ENCODE assay signal across 8 mouse cellular contexts in genomic region chr5:135489695-135490294, GRCm38 (mm10). TPM values are rescaled to one million over a fixed set of nuclear protein-coding genes. Genes with fewer than 3 reads are reported as not detected.
DNase-seq lines count a peak whose midpoint lies in the region; ATAC-seq and TF ChIP-seq lines count a peak whose summit lies in the region.

No protein-coding gene starts in this region.

- intact Hi-C loops in heart, postnatal 14 days (cut with DNase I) = loop anchor here (5.0 kb wide), 1 partner anchor 32 kb away; no protein-coding TSS in a partner anchor

- no peaks in the 10 kb centered on the region for H3K9me3 ChIP-seq in heart, embryonic 14.5 days (ENCODE audit: control insufficient read depth, low read length)
- no peaks in the 10 kb centered on the region for H3K9me3 ChIP-seq in heart, postnatal 0 days (replicated peaks; ENCODE audit: control insufficient read depth, low read length)
- H3K9me3 ChIP-seq in midbrain, embryonic 10.5 days (replicated peaks) = no peaks in the 10 kb centered on the region

- TF ChIP-seq CTCF in bone marrow, adult 2 months (IDR thresholded peaks at IDR 0.05; ENCODE audit: control insufficient read depth, insufficient read depth, low read length) = no peak
- TF ChIP-seq CTCF in heart, postnatal 0 days (IDR thresholded peaks at IDR 0.05; ENCODE audit: low read depth) = no peak

- no peak for TF ChIP-seq POLR2A in bone marrow, adult 2 months (IDR thresholded peaks at IDR 0.05; ENCODE audit: borderline replicate concordance, control insufficient read depth, low read depth, low read length)

- DNase-seq in heart, postnatal 14 days = no peak
- DNase-seq in heart, postnatal 0 days (ENCODE audit: low spot score) = no peak
- no peak for DNase-seq in midbrain, embryonic 10.5 days (ENCODE audit: low spot score)
- no peak for DNase-seq in adrenal gland, adult 2 months
- no peak for DNase-seq in gastrocnemius, adult 18-20 months (ENCODE audit: low spot score)
- DNase-seq in embryo, embryonic 11 days = no peak

- peaks cover 14 to 15% of the 10 kb centered on the region in 2 experiments for H3K4me1 ChIP-seq in heart, embryonic 14.5 days (ENCODE audit: control insufficient read depth in 2 of 2, insufficient read depth in 2 of 2, low read length in 2 of 2)
- no peaks in the 10 kb centered on the region; the same call in 1 of the 2 replicates for H3K4me1 ChIP-seq in bone marrow, adult 2 months (ENCODE audit: control insufficient read depth, insufficient read depth, low read length)
- peaks cover 12% of the 10 kb centered on the region for H3K4me1 ChIP-seq in heart, postnatal 0 days (ENCODE audit: control insufficient read depth, insufficient read depth)
- peaks cover 48% of the 10 kb centered on the region for H3K4me1 ChIP-seq in midbrain, embryonic 10.5 days

- no peaks in the 10 kb centered on the region for H3K36me3 ChIP-seq in heart, embryonic 14.5 days (ENCODE audit: control insufficient read depth, insufficient read depth, low read length)
- no peaks in the 10 kb centered on the region for H3K36me3 ChIP-seq in heart, postnatal 0 days (replicated peaks; ENCODE audit: control insufficient read depth, insufficient read depth, low read length)
- peaks cover 24% of the 10 kb centered on the region for H3K36me3 ChIP-seq in midbrain, embryonic 10.5 days

- no peak for TF ChIP-seq EP300 in heart, postnatal 0 days (IDR thresholded peaks at IDR 0.05; ENCODE audit: low read depth)

- no peak for ATAC-seq in heart, embryonic 14.5 days (ENCODE audit: insufficient number of reproducible peaks, insufficient read depth, low FRiP score, low read depth)
- no peak for ATAC-seq in heart, postnatal 0 days (ENCODE audit: insufficient read depth, low read depth)

- peak overlapping the region; percentile 96 for H3K4me2 ChIP-seq in heart, embryonic 14.5 days (ENCODE audit: low read length)
- H3K4me2 ChIP-seq in heart, postnatal 0 days (ENCODE audit: low read depth, low read length) = peak overlapping the region; percentile 83

- peak overlapping the region; percentile 71 to 77 for H3K4me3 ChIP-seq in heart, embryonic 14.5 days (ENCODE audit: control insufficient read depth in 1 of 2, insufficient read depth in 1 of 2, low read depth in 1 of 2, low read length in 2 of 2)
- H3K4me3 ChIP-seq in bone marrow, adult 2 months (replicated peaks; ENCODE audit: control insufficient read depth, low read depth, low read length) = peak overlapping the region; percentile 74
- H3K4me3 ChIP-seq in heart, postnatal 0 days (ENCODE audit: low read depth, low read length) = peak overlapping the region; percentile 66
- H3K4me3 ChIP-seq in midbrain, embryonic 10.5 days = peak overlapping the region; percentile 68

- WGBS in heart, embryonic 14.5 days = 9% methylated on average over 13 of the region's 14 CpGs
- WGBS in bone marrow, adult 2 months = 41% methylated on average over 14 of the region's 14 CpGs
- 16% methylated on average over 14 of the region's 14 CpGs for WGBS in heart, postnatal 0 days
- 2% methylated on average over 14 of the region's 14 CpGs for WGBS in midbrain, embryonic 10.5 days

- peak overlapping the region in 1 of 2 experiments; percentile 77; a peak in 2 of 4 replicates for H3K27ac ChIP-seq in heart, embryonic 14.5 days (replicated peaks in 1 of 2; ENCODE audit: control insufficient read depth in 1 of 2, insufficient read depth in 1 of 2, low read depth in 2 of 2, low read length in 2 of 2)
- H3K27ac ChIP-seq in bone marrow, adult 2 months (ENCODE audit: control insufficient read depth, insufficient read depth, low read depth, low read length, poor library complexity) = no peak overlapping the region
- peak overlapping the region; percentile 79 for H3K27ac ChIP-seq in heart, postnatal 0 days (ENCODE audit: low read depth)
- peak overlapping the region; percentile 94 for H3K27ac ChIP-seq in midbrain, embryonic 10.5 days (replicated peaks)

- no peaks in the 10 kb centered on the region for H3K27me3 ChIP-seq in heart, embryonic 14.5 days (ENCODE audit: control insufficient read depth, insufficient read depth, low read length)
- no peaks in the 10 kb centered on the region for H3K27me3 ChIP-seq in heart, postnatal 0 days (ENCODE audit: control insufficient read depth, insufficient read depth, low read length)
- no peaks in the 10 kb centered on the region for H3K27me3 ChIP-seq in midbrain, embryonic 10.5 days (ENCODE audit: low read depth, poor library complexity, severe bottlenecking)

- H3K9ac ChIP-seq in heart, embryonic 14.5 days (ENCODE audit: low read length) = peak overlapping the region; percentile 76
- H3K9ac ChIP-seq in heart, postnatal 0 days (replicated peaks; ENCODE audit: low read depth, low read length) = peak overlapping the region; percentile 54

RNA-seq across cellular contexts. Expression of gene Hip1, which starts 55.1 kb away (rescaled TPM):
- polyA plus RNA-seq in heart, embryonic 14.5 days (2014; fragmentation: Nextera tagmentation; extraction: Ambion mirVana) = 30.2 and 31.7 TPM in 2 replicates
- 10 to 100 TPM; 45.6 to 45.9 TPM for total RNA-seq in heart, postnatal 14 days (2021)
- polyA plus RNA-seq in bone marrow, adult 2 months (2011; ENCODE audit: insufficient read depth, insufficient read length, low replicate concordance, missing spikeins) = 7.8 and 14.5 TPM in 2 replicates
- total RNA-seq in heart, postnatal 0 days (2014; rRNA removed; ENCODE audit: low replicate concordance) = 41.0 and 47.2 TPM in 2 replicates
- 9.8 and 10.1 TPM in 2 replicates for polyA plus RNA-seq in heart, postnatal 0 days (2015; fragmentation: Nextera tagmentation; extraction: Ambion mirVana)
- polyA plus RNA-seq in midbrain, embryonic 10.5 days (2016; fragmentation: Nextera tagmentation; extraction: Ambion mirVana) = 64.9 and 73.0 TPM in 2 replicates
- total RNA-seq in adrenal gland, adult 2 months (2021) = 10 to 100 TPM; 17.2 to 26.7 TPM
- 19.4 and 20.5 TPM in 2 replicates for polyA plus RNA-seq in adrenal gland, adult 2 months (2012; rRNA removed)
- total RNA-seq in gastrocnemius, adult 18-20 months (2021) = 10 to 100 TPM; 17.3 TPM
